Mouse (Mus musculus): ENCODE data around the gene Ccl21a.
"Not testable (repeated sequence)": the region's sequence is repeated elsewhere in the genome, so short reads cannot be mapped to it uniquely, and the experiment has no call there.

Gene Ccl21a

DNA sequence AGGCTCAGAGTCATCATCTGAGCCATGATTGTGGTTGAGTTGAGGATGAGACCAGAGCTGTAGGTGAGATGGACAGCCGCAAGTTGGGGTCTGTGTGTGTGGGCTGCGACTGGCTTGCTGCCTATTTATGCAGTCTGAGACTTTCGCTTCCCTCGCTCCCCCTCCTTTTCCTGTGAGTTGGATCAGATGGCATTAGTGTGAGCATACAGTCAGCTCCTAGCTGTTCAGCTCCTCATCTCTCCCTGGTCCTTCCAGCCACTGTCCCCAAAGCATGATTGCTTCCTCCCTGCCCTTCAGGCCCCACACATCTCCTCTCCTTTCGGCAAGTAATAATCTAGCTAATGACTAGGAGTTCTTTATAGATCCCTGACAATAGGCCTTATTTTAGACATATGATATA is at the start of gene Ccl21a:
TSS of gene Ccl21a (minus strand) at position 101 of the 400 bp plus-strand sequence.
- in situ Hi-C loops (cut with MboI; ENCODE audit: low sequenced_read_pairs) = not testable (repeated sequence)

DNA sequence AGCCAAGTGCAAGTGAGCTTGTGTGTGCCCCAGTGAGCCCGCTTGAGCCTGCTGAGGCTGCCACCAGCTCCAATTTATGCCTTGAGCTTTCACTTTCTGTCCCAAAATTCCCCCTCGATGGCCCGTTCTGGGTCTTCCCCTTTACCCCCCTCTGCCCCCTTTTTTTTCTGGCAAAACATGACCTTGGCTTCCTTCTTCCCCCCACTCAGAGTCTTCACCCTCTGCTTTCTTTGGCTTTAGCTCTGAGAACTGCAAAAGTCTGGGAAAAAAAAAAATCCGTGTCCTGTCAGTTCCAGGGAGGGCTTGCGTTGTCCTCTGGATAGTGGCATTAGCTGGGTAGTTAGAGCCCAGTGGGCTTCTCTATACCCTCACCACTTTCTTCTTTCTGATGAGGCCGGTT is 17.3 kb downstream of the Ccl21a start, which contains the start of gene Ccl19:
TSS of gene Ccl19 (minus strand) at position 101 of the 400 bp plus-strand sequence.
- in situ Hi-C loops (cut with MboI; ENCODE audit: low sequenced_read_pairs) = not testable (repeated sequence)

DNA sequence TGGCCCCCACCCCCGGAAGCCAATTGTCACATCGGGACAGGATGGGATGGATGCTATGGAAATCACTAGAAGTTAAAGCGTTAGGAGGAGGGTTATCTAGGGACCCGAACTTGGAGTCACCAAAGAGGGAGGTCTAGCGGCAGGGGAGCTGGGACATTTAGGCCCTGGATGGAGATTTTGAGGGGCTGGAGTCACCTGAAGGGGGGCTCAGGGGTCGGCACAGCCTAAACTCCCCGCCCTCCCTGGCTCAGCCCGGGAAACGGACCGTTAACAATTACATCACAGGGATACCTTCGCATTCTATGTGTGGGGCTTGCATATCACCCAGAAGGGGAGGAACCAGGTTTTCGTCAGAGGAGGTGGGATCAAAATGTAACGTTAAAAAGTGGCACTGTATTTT is 38.5 kb downstream of the Ccl21a start, which contains the start of gene 4930578G10Rik:
TSS of gene 4930578G10Rik (plus strand) at position 301 of the 400 bp plus-strand sequence.
- in situ Hi-C loops (cut with MboI; ENCODE audit: low sequenced_read_pairs) = not testable (repeated sequence)

Data from CH12F3 (cell line).